Mouse (Mus musculus): ENCODE measurements around the gene Dars.

- no peak for TF ChIP-seq POLR2A (IDR thresholded peaks at IDR 0.05; ENCODE audit: extremely low read depth, insufficient read depth, low read length)
- TF ChIP-seq CTCF (IDR thresholded peaks at IDR 0.05; ENCODE audit: extremely low read depth, insufficient read depth, low read length) = no peak
Measured at GRCm38 (mm10) chr1:128394657-128395056, 22.5 kb downstream of the Dars start.

Measured in cortical plate, adult 2 months (tissue).